Mouse (Mus musculus) heart, adult 2 months (tissue): ENCODE results near the gene Tenm3.

Experiments used
- CTCF ChIP-seq: fragments of 200-600 bp; IDR thresholded peaks from 2 replicates; pipeline ENCODE4 v1.8.1; 2022; ENCODE audit warnings: antibody characterized with exemption, mild to moderate bottlenecking, moderate library complexity
- POLR2A ChIP-seq: fragments of 200-500 bp; IDR thresholded peaks from 2 replicates; pipeline ENCODE4 v1.6.1; 2011; ENCODE audit warnings: mild to moderate bottlenecking, low read depth, low read length, control low read depth; ENCODE audit not compliant: insufficient read depth

DNA sequence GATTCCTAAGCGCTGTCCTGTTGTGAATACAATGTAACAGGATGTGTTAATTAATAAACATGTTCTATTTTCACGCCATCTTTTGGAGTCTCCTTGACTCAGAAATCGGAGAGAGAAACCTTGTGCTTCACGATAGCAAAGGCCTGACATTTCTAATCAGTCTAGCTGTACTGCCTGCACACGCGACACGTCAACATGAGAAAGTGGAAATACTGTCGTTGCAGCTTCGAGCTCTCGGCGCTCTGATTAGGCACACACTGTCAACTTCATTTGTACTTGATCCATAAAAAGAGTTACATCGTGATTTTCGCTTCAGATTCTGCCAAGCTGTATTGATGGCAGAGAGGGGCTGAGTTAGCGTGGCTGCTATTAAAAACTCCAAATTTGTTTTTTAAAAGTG, 247.4 kb downstream of the Tenm3 start:
- TF ChIP-seq POLR2A (no peak), CTCF (no peak)
